Mouse (Mus musculus) cerebellum, adult 8-10 months (tissue): ENCODE data around the gene Slc46a3.

Source experiments
- DNase-seq: peaks from one replicate; pipeline ENCODE4 v3.0.0; 2022

Slc46a3 gene

DNA sequence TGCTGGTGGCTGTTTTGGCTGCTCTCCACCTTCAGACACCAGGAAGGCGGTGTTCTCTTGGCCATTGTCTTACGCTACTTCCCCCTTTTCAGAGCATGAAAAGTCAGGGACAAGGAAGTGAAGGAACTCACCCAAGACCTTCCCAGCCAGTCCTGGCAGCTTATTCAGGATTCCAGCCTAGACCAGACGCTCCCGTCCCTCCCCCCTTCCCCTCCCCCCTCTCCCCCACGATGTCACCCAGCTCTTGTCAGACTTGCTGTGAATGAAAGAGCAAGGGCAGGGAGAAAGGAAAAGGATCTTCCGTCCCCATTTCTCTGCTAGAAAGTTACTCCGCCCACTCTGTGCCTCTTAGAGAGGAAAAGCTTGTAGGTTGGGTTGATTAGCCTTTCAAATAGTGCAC, 51.3 kb downstream of the Slc46a3 start:
- DNase-seq: no peak

DNA sequence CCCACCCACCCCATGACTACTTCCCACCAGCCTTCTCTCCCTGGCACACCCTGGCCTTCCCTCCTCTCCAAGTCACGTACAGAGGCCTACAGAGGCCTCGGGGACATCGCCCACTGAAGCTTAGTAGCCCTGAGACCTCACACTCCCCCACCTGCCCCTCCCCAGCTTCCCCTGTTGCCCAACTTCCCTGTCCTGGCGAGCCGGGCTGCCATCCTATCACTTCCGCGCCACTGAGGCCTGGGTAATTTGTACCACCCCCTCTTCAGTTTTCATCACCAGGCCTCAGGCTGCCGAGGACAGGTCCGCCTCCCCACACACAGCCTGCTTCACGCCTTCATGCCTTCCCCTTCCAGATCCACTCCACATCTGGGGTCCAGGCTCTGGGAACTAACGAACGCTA, 55.2 kb downstream of the Slc46a3 start:
- no peak for DNase-seq

DNA sequence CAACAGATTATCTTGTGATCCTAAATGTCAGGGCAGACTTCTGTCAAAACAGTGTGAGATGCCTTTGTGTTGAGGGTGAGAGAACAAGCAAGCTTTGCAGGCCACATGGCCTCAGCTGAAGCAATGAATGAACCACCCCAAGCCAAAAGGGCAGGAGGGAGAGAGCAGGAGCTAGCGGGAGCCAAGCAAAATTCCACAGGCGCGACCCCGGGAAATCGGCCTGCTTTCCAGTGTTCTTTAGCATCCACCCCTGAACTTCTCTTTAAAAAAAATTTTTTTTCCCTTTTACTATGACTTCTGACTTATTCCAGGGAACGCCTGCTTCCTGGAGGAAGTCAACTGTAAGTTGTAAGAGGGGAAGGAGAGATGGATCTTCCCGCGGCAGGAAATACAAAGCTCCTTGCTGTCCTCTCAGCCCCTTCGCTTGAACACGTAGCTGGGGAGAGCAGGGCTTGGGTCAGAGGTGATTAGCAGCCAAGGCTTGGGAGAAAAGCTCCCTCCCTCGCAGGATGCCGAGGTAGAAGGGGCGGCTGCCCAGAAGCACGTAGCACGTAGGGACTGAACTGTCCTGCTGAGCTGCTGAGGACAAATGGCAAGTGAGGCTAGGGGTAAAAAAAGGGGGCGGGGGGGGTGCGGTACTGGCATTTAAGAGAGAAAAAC, 59.6 kb downstream of the Slc46a3 start:
- DNase-seq: no peak

DNA sequence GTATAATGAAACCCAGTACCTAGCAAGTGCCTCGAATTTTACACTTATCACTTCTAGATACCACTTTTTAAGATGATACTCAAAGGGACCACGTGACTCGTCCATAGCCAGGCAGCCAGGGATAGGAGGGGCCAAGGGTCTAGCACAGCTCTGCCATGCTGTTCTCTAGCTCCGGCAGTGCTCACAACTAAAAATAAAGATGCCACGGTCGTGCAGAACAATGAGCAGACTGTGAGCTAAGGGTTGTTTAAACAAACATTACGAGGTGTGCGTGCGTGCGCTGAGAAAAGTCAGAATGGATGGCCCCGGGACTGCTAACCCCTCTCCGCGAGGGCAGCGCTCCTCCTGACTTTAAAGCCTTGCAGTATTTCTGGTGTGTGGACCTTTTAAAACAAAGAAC, 61.8 kb downstream of the Slc46a3 start:
- DNase-seq: no peak

DNA sequence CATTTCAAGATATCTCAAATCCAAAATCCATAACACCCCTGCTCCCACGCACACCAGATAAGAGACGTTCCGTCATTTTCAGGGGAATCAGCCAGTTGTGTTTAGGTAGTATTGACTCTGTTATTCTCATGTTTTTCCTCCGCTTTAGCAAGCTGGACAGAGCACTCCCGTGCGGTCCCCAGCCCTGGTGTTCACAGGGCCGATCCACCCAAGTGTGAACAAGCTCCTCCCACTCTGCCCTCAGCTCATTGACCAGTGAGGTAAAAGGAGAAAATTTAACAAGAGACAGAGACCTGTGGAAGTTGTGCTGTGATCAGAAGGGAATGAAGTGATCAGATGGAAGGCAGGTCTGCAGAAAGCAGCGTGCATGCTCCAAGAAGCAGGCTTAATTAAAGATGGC, 65.8 kb downstream of the Slc46a3 start:
- no peak for DNase-seq
